Mouse (Mus musculus): Measurements from ENCODE around the gene Trim46. TPM values are rescaled to one million over a fixed set of nuclear protein-coding genes. Genes with fewer than 3 reads are reported as not detected.

The Trim46 gene
- polyA plus RNA-seq, 1 experiment from 2014 or later: 13.5 TPM

GRCm38 (mm10) chr3:89278107-89278506 lies 32.0 kb upstream of the Trim46 start:
- DNase-seq (ENCODE audit: low spot score) (no peak), ATAC-seq (replicated peaks; ENCODE audit: low FRiP score) (no peak)
- Histone ChIP-seq H3K27ac (ENCODE audit: low read depth, low read length) (no peak overlapping the region), H3K4me1 (replicated peaks; ENCODE audit: control insufficient read depth, insufficient read depth, low read length) (peaks cover 17% of the 10 kb centered on the region), H3K4me2 (ENCODE audit: low read depth, low read length, severe bottlenecking) (0 out of 2 replicates have a peak overlapping the region, but pooled peaks have one; percentile 15), H3K9me3 (ENCODE audit: control insufficient read depth, low read length) (no peaks in the 10 kb centered on the region), H3K36me3 (ENCODE audit: control insufficient read depth, insufficient read depth, low read length) (no peaks in the 10 kb centered on the region), H3K4me3 (ENCODE audit: low read depth, low read length) (no peak overlapping the region), H3K27me3 (ENCODE audit: control insufficient read depth, insufficient read depth, low read length) (peaks cover 30% of the 10 kb centered on the region), H3K9ac (ENCODE audit: low read length) (no peak overlapping the region)
- 67% methylated on average over 7 of the region's 7 CpGs for WGBS

- Histone ChIP-seq H3K4me2 (ENCODE audit: low read depth, low read length, severe bottlenecking) (no peak overlapping the region), H3K27me3 (ENCODE audit: control insufficient read depth, insufficient read depth, low read length) (peaks cover 30% of the 10 kb centered on the region)
Measured at GRCm38 (mm10) chr3:89277281-89278021, 31.3 kb upstream of the Trim46 start.

DNA sequence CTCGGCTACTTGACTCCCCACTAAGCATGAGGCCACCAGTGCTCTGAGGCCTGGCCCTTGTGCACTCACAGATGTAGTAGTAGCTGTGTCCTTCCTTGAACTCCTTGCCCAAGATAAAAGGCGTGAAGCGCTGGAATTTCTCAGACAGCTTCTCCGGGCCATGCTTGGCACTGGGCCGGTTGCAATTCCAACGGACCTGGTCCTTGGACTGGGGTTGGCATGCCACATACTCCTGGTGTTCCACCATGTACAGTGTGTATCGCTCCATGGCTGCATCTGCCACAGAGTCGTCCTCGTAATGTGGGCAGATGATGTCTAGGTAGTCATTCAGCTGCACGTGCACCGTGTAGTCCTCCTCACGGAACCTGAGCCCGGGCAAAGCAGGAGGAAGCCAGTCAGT lies 30.0 kb upstream of the Trim46 start:
- H3K27ac ChIP-seq (ENCODE audit: low read depth, low read length): no peak overlapping the region
- DNase-seq (ENCODE audit: low spot score) (no peak), ATAC-seq (replicated peaks; ENCODE audit: low FRiP score) (no peak)
- no peaks in the 10 kb centered on the region for H3K9me3 ChIP-seq (ENCODE audit: control insufficient read depth, low read length)
- WGBS: 93% methylated on average over 13 of the region's 13 CpGs
- no peak overlapping the region for H3K9ac ChIP-seq (ENCODE audit: low read length)
- H3K27me3 ChIP-seq (ENCODE audit: control insufficient read depth, insufficient read depth, low read length): peaks cover 22% of the 10 kb centered on the region
- peaks cover 14% of the 10 kb centered on the region for H3K4me1 ChIP-seq (replicated peaks; ENCODE audit: control insufficient read depth, insufficient read depth, low read length)
- H3K4me2 ChIP-seq (ENCODE audit: low read depth, low read length, severe bottlenecking): no peak overlapping the region
- H3K4me3 ChIP-seq (ENCODE audit: low read depth, low read length): no peak overlapping the region
- no peaks in the 10 kb centered on the region for H3K36me3 ChIP-seq (ENCODE audit: control insufficient read depth, insufficient read depth, low read length)

More at GRCm38 (mm10) chr3:89277281-89278021, 31.3 kb upstream of the Trim46 start:
- H3K4me3 ChIP-seq (ENCODE audit: low read depth, low read length): no peak overlapping the region
- H3K27ac ChIP-seq (ENCODE audit: low read depth, low read length): no peak overlapping the region
- H3K4me1 ChIP-seq (replicated peaks; ENCODE audit: control insufficient read depth, insufficient read depth, low read length): peaks cover 17% of the 10 kb centered on the region
- no peaks in the 10 kb centered on the region for H3K36me3 ChIP-seq (ENCODE audit: control insufficient read depth, insufficient read depth, low read length)
- ATAC-seq (replicated peaks; ENCODE audit: low FRiP score) (no peak), DNase-seq (ENCODE audit: low spot score) (no peak)
- no peak overlapping the region for H3K9ac ChIP-seq (ENCODE audit: low read length)
- no peaks in the 10 kb centered on the region for H3K9me3 ChIP-seq (ENCODE audit: control insufficient read depth, low read length)
- WGBS: 54% methylated on average over 14 of the region's 14 CpGs

DNA sequence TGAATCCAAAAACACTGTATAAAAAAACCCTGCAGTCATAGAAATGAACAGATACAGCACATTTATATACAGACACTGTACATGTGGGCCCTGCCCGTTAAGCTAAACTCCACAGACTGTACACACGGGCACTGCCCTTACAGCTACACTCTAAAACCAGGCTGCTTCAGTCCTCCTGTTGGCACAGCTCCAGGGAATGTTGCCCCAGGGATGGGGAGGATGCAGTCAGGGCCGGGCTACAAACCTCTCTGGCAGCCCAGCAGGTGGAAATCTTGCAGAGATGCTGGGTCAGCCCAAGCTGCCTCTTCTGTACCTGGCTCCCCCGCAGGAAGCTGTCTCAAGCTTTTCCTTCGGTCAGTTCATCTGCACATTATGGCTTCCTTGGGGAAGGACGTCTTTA lies 25.7 kb upstream of the Trim46 start:
- H3K4me1 ChIP-seq (replicated peaks; ENCODE audit: control insufficient read depth, insufficient read depth, low read length): peaks cover 7% of the 10 kb centered on the region; the same call in 1 of the 2 replicates

DNA sequence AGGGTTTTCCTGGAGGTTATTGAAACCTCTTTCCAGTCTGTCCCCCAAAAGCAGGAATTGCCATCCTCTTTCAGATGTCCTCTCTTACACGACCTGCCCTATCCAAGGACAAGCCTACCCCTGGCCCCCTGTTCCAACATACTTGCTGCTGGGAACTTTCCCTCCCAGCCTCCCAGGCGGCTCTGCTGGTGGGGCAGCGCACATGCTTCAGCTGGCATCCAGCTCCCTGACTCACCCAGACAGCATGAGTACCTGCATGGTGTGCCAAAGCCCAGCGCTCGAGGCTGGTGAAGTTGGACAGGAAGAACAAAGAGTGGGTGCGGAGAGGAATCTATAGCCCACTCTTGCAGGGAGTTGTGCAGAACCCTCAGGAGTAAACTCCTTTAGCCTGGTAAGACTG lies 24.8 kb upstream of the Trim46 start:
- Histone ChIP-seq H3K4me2 (ENCODE audit: low read depth, low read length, severe bottlenecking) (peak overlapping the region; percentile 83), H3K9me3 (ENCODE audit: control insufficient read depth, low read length) (no peaks in the 10 kb centered on the region), H3K36me3 (ENCODE audit: control insufficient read depth, insufficient read depth, low read length) (no peaks in the 10 kb centered on the region), H3K27me3 (ENCODE audit: control insufficient read depth, insufficient read depth, low read length) (no peaks in the 10 kb centered on the region), H3K27ac (ENCODE audit: low read depth, low read length) (no peak overlapping the region), H3K9ac (ENCODE audit: low read length) (peak overlapping the region; percentile 81), H3K4me1 (replicated peaks; ENCODE audit: control insufficient read depth, insufficient read depth, low read length) (peaks cover 7% of the 10 kb centered on the region; the same call in 1 of the 2 replicates), H3K4me3 (ENCODE audit: low read depth, low read length) (no peak overlapping the region)
- 72% methylated on average over 6 of the region's 6 CpGs for WGBS
- no peak for ATAC-seq (replicated peaks; ENCODE audit: low FRiP score)
- peak; percentile 63 for DNase-seq (ENCODE audit: low spot score)

More for the DNA sequence above, 25.7 kb upstream of the Trim46 start:
- DNase-seq (ENCODE audit: low spot score): no peak
- WGBS: 64% methylated on average over 6 of the region's 6 CpGs
- no peak for ATAC-seq (replicated peaks; ENCODE audit: low FRiP score)
- H3K27ac ChIP-seq (ENCODE audit: low read depth, low read length): no peak overlapping the region
- H3K4me3 ChIP-seq (ENCODE audit: low read depth, low read length): no peak overlapping the region
- no peak overlapping the region for H3K4me2 ChIP-seq (ENCODE audit: low read depth, low read length, severe bottlenecking)
- H3K9ac ChIP-seq (ENCODE audit: low read length): no peak overlapping the region
- H3K9me3 ChIP-seq (ENCODE audit: control insufficient read depth, low read length): no peaks in the 10 kb centered on the region
- H3K36me3 ChIP-seq (ENCODE audit: control insufficient read depth, insufficient read depth, low read length): no peaks in the 10 kb centered on the region
- peaks cover 2% of the 10 kb centered on the region; the same call in 1 of the 2 replicates for H3K27me3 ChIP-seq (ENCODE audit: control insufficient read depth, insufficient read depth, low read length)

GRCm38 (mm10) chr3:89270051-89270755 lies 24.1 kb upstream of the Trim46 start, which contains the start of gene Slc50a1:
Slc50a1 (minus strand) TSS chr3:89270570.
- no peaks in the 10 kb centered on the region for H3K27me3 ChIP-seq (ENCODE audit: control insufficient read depth, insufficient read depth, low read length)
- peak within 1 kb of the TSS; percentile 81 for H3K9ac ChIP-seq (ENCODE audit: low read length)
- no peak within 1 kb of the TSS for H3K27ac ChIP-seq (ENCODE audit: low read depth, low read length)
- H3K4me3 ChIP-seq (ENCODE audit: low read depth, low read length): peak within 1 kb of the TSS; percentile 46
- H3K4me1 ChIP-seq (replicated peaks; ENCODE audit: control insufficient read depth, insufficient read depth, low read length): peaks cover 7% of the 10 kb centered on the region; the same call in 1 of the 2 replicates
- peak; percentile 79 for DNase-seq (ENCODE audit: low spot score)
- ATAC-seq (replicated peaks; ENCODE audit: low FRiP score): peak; percentile 51
- peak within 1 kb of the TSS; percentile 83 for H3K4me2 ChIP-seq (ENCODE audit: low read depth, low read length, severe bottlenecking)
- 5% methylated on average over 39 of the region's 39 CpGs for WGBS
- no peaks in the 10 kb centered on the region for H3K9me3 ChIP-seq (ENCODE audit: control insufficient read depth, low read length)
- H3K36me3 ChIP-seq (ENCODE audit: control insufficient read depth, insufficient read depth, low read length): no peaks in the 10 kb centered on the region

DNA sequence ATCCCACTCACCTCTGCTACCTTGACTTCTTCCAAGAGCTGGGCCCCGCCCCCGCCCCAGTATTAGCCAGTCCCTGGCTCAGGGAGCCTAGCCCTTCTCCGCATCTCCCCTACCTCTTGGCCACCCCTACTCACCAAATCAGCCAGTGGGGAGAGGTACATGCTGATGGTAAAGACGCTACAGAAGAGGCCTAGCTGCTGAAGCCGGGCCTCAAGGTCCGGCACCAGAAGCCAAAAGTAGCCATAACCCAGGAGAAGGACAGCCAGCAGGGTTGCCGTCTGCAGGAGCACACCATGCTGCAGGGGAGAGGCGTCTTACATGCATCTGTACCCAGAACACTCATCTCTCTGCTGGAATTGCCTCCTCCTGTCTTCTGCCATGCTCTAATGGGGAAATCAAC lies 22.8 kb upstream of the Trim46 start:
- Histone ChIP-seq H3K9ac (ENCODE audit: low read length) (no peak overlapping the region), H3K36me3 (ENCODE audit: control insufficient read depth, insufficient read depth, low read length) (no peaks in the 10 kb centered on the region), H3K27ac (ENCODE audit: low read depth, low read length) (no peak overlapping the region), H3K4me1 (replicated peaks; ENCODE audit: control insufficient read depth, insufficient read depth, low read length) (peaks cover 7% of the 10 kb centered on the region; the same call in 1 of the 2 replicates), H3K4me3 (ENCODE audit: low read depth, low read length) (no peak overlapping the region), H3K9me3 (ENCODE audit: control insufficient read depth, low read length) (no peaks in the 10 kb centered on the region), H3K4me2 (ENCODE audit: low read depth, low read length, severe bottlenecking) (no peak overlapping the region), H3K27me3 (ENCODE audit: control insufficient read depth, insufficient read depth, low read length) (no peaks in the 10 kb centered on the region)
- no peak for ATAC-seq (replicated peaks; ENCODE audit: low FRiP score)
- 46% methylated on average over 8 of the region's 8 CpGs for WGBS
- DNase-seq (ENCODE audit: low spot score): no peak

DNA sequence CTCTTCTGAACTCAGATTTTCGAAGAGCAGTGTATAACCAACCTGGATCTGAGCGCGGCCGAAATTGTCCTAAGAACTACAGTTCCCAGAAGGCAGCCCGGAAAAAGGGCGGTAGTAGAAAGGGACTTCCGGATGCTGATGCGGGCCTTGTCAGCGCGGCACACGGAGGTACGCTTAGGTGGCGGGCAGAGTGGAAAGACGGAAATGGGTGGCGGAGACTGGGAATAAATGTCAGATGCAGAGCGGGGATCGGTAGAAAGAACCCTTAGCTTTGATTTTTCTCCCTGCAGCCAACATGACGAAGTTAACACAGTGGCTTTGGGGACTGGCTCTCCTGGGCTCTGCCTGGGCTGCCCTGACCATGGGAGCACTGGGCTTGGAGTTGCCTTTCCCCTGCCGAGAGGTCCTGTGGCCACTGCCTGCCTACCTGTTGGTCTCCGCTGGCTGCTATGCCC lies 20.4 kb upstream of the Trim46 start:
- Histone ChIP-seq H3K4me3 (ENCODE audit: low read depth, low read length) (peak overlapping the region; percentile 72), H3K4me2 (ENCODE audit: low read depth, low read length, severe bottlenecking) (peak overlapping the region; percentile 92), H3K9ac (ENCODE audit: low read length) (peak overlapping the region; percentile 87), H3K9me3 (ENCODE audit: control insufficient read depth, low read length) (no peaks in the 10 kb centered on the region), H3K27me3 (ENCODE audit: control insufficient read depth, insufficient read depth, low read length) (no peaks in the 10 kb centered on the region), H3K27ac (ENCODE audit: low read depth, low read length) (no peak overlapping the region), H3K36me3 (ENCODE audit: control insufficient read depth, insufficient read depth, low read length) (no peaks in the 10 kb centered on the region), H3K4me1 (replicated peaks; ENCODE audit: control insufficient read depth, insufficient read depth, low read length) (peaks cover 7% of the 10 kb centered on the region; the same call in 1 of the 2 replicates)
- WGBS: under 1% methylated on average over 20 of the region's 20 CpGs
- DNase-seq (ENCODE audit: low spot score) (peak; percentile 85), ATAC-seq (replicated peaks; ENCODE audit: low FRiP score) (peak; percentile 87)

All from forebrain, embryonic 11.5 days (tissue).